Mouse (Mus musculus) layer of hippocampus, postnatal 14 days (tissue): ENCODE data around the gene Zfp189. TPM values are rescaled to one million over a fixed set of nuclear protein-coding genes. Genes with fewer than 3 reads are reported as not detected.

Experiments used
- DNase-seq, 2 experiments: peaks; one replicate each; pipeline ENCODE4 v3.0.0; 2021 to 2022; ENCODE audit warnings: low spot score in 2 of 2, mixed read lengths in 1 of 2
- total RNA-seq, 2 experiments: library from RNA; stranded (reverse); gene quantifications; 2 replicates each; pipeline ENCODE4 v1.2.3; 2021

Zfp189 gene
- total RNA-seq, 2 experiments from 2014 or later = 21.3 to 25.7 TPM

GRCm38 (mm10) chr4:49535675-49536294 is 14.8 kb downstream of the Zfp189 start:
- DNase-seq = no peak

GRCm38 (mm10) chr4:49536671-49537070 is 15.7 kb downstream of the Zfp189 start:
- DNase-seq = no peak

DNA sequence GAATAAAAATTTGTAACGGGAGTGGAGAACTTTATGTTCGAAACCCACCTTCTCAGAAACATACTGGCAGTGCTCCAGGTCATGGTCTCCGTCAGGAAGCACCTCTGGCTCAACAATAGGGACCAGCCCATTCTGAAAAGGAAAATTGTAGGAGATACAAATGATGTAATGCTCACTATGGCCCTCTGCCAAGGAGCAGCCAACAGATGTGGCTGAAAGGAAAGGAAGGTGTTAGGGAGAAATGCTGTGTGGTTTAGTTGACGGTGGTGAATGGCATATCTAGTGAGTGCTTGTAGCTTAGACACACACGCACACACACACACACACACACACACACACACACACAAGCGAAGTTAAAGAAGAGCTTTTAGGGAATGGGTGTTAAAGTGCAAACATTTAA is 18.7 kb downstream of the Zfp189 start:
- DNase-seq = no peak

GRCm38 (mm10) chr4:49540966-49541365 is 20.0 kb downstream of the Zfp189 start:
- DNase-seq = no peak

GRCm38 (mm10) chr4:49546026-49546425 is 25.1 kb downstream of the Zfp189 start:
- no peak for DNase-seq

GRCm38 (mm10) chr4:49546873-49547543 is 26.0 kb downstream of the Zfp189 start:
- DNase-seq = no peak

DNA sequence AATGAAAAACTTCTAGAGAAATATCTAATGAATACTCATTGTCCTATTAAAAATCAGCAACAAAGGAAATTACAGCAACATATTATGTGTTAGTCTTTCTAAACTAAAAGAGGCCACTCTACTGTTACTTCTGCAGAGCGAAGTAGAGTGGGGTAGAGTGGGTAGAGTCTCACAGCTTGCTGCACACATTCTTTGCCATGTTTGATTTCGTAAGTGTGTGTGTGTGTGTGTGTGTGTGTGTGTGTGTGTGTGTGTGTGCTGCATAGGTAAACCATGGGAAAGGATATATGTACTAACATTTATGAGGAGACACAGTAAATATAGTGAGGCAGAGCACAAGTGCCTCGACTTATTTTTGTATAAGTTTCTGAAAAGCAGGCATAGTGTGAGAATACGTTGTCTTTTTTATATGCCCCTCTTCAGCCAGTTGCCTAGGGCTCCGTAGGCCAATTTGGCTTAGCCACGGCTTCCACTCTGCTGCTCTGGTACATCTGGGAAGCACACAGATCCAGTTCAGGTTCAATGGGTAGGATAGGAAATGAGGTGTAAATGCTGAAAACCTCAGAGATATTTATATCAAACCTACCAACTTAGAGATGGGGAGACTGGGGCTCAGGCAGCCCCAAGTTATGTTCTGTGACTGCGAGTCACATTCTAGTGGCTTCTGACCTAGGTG is 26.7 kb downstream of the Zfp189 start:
- DNase-seq = no peak

GRCm38 (mm10) chr4:49549383-49549782 is 28.4 kb downstream of the Zfp189 start, which contains the start of gene Aldob:
TSS of gene Aldob (minus strand) at chr4:49549546.
- no peak for DNase-seq

- DNase-seq = no peak
These were observed 32.4 kb downstream of the Zfp189 start for GRCm38 (mm10) chr4:49553380-49553779.

DNA sequence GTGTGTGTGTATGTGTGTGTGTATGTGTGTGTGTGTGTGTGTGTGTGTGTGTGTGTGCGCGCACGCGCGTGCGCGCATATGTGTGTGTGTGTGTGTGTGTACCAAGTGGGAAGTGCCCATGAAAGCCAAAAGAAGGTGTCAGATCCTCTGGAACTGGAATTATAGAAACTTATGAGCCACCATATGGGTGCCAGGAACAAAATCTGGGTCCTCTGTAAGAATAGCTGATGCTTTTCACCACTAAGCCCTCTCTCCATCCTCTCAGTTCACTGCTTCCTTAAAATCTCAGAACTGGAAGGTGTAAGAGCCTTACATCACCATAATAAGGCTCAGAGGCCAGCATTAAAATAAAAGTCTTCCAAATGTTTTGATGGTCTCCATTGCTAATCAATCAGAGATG is 36.4 kb downstream of the Zfp189 start:
- no peak for DNase-seq

GRCm38 (mm10) chr4:49558181-49558580 is 37.2 kb downstream of the Zfp189 start:
- no peak for DNase-seq

GRCm38 (mm10) chr4:49559915-49560772 is 39.2 kb downstream of the Zfp189 start:
- peak; percentile 29 to 30 for DNase-seq

DNA sequence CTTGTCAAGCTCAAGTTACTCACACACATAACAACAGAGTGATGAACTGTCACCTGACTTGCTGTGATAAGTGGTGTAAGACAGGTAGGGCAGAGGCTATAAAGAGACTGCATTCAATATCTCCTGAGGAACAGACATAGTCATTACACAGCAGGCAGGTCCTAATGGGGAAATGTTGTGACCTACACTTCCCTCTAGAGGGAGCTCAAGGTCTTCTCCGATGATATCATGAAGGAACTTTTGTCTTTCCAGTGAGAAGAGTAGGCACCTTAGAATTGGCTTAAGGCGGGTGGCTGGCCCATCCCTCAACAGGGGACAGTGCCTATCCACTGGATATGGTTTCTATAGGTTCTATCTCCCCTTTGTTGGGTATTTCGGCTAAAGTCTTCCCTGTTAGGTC is 46.6 kb downstream of the Zfp189 start:
- peak; percentile 46 to 84 for DNase-seq

GRCm38 (mm10) chr4:49572194-49572593 is 51.2 kb downstream of the Zfp189 start:
- DNase-seq = no peak

Other genes with a start within 250 kb of the Zfp189 start
- gene Acnat2, start 113.0 kb upstream of the Zfp189 start, total RNA-seq = not detected
- under 1 TPM in 1 of 2 experiments, not detected in 1; 0.32 TPM for gene Acnat1, start 47.3 kb upstream of the Zfp189 start, total RNA-seq
- gene Baat, start 14.6 kb upstream of the Zfp189 start, total RNA-seq = under 1 TPM in 1 of 2 experiments, not detected in 1; 0.26 TPM
- 10 to 100 TPM; 33.2 to 35.2 TPM for gene Mrpl50, start 83 bp upstream of the Zfp189 start, total RNA-seq
- 1 to 10 TPM; 1.1 to 1.5 TPM for gene Aldob, start 28.4 kb downstream of the Zfp189 start, total RNA-seq
- gene Tmem246, start 76.7 kb downstream of the Zfp189 start, total RNA-seq = 10 to 100 TPM; 65.7 to 73.9 TPM
- 10 to 100 TPM; 71.0 to 78.1 TPM for gene Rnf20, start 110.8 kb downstream of the Zfp189 start, total RNA-seq
- 1 to 10 TPM in 1 of 2 experiments, under 1 TPM in 1; 0.65 to 1.3 TPM for gene Ppp3r2, start 160.8 kb downstream of the Zfp189 start, total RNA-seq